Mouse (Mus musculus) layer of hippocampus, adult 11-12 months (tissue): ENCODE data around the gene Prdx5.
"Not testable (repeated sequence)": the region's sequence is repeated elsewhere in the genome, so short reads cannot be mapped to it uniquely, and the experiment has no call there.

Experiments
- DNase-seq: peaks from one replicate; pipeline ENCODE4 v3.0.0; 2022; ENCODE audit warnings: low spot score

The Prdx5 gene

GRCm38 (mm10) chr19:6919431-6919830 lies 9.5 kb upstream of the Prdx5 start:
- no peak for DNase-seq

DNA sequence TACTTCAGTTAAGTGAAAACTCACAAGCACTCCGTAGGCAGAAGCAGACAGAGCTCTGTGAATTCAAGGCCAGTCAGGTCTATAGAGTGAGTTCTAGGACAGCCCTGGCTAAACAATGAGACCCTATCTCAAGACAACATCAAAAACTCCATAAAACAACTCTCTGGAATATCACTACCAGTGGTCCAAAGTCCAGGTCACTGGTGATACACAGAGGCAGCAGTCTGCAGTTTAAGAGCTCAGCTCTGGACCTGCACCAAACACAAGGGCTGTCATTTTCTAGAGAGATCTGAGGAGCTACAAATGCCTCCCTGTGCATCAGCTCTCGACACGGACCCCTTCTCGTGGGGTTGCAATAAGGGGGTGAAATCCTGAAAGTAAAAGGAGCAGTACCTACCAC lies 8.4 kb upstream of the Prdx5 start:
- DNase-seq: no peak

DNA sequence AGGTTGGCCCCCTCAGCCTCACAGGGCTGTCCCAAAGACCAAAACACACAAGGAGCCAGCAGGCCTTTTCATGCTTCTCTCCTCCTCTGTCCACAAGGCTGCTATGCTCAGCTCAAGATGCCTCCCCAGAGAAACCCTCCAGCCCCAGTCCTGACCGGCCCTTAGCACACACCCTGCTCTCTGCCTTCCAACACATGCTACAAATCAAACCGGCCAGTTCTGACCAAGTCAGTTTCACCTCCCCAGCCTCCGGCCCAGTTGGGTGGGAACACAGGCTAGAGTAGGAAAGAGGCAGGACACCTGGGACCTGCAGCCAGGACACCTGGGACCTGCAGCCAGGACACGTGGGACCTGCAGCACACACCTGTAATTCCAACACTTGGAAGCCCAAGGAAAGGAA lies 6.6 kb upstream of the Prdx5 start:
- DNase-seq: no peak

DNA sequence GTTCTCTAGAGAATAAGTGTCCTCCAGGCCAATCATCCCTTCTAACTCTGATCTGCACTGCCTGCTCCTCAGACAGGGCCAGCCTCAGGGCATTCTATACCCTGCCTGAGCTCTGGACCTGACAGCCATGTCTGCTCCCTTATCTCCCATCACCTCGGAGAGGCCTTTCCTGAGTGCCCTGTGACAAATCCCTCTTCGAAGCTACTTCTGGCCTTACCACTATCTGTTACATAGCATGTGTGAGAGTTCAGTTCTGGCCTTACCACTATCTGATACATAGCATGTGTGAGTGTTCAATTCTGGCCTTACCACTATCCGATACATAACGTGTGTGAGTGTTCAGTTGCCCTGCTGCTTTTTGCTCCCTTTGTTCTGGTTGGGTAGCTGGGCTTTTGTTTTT lies 5.4 kb upstream of the Prdx5 start:
- no peak for DNase-seq

DNA sequence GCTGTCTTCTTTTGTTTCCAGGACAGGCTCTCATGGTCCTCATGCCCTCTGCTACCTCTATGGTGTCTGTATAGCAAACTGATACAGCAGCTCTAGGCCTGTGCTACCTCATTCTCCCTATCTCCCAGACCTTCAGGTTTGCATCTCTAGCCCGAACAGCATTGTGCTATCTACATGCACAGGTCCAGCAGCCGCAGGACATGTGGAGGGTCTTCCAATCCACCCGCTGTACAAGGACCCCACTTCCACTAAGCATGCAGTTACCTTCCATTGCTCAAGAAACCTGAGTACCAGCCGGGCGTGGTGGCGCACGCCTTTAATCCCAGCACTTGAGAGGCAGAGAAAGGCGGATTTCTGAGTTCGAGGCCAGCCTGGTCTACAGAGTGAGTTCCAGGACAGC lies 4.6 kb upstream of the Prdx5 start:
- DNase-seq: no peak

DNA sequence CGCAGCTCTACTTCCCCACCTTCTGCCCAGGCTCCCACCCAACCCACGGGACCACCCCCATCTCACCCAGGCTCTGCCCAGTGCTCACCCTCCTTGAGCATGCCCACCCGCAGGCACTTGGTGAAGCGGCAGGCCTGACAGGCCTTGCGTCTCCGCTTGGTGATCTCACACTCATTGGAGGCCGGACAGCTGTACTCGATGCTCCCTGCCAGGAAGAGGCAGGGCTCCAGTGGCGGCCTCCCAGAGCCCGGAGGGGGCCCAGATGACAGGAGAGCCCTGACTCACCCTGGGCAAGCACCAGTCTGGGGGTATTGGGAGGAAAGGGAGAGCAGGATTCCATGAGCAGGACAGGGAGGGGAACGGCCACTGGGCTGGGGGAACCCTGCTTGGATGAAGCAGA lies 4.1 kb upstream of the Prdx5 start:
- no peak for DNase-seq

GRCm38 (mm10) chr19:6913036-6913435 lies 3.1 kb upstream of the Prdx5 start:
- no peak for DNase-seq

DNA sequence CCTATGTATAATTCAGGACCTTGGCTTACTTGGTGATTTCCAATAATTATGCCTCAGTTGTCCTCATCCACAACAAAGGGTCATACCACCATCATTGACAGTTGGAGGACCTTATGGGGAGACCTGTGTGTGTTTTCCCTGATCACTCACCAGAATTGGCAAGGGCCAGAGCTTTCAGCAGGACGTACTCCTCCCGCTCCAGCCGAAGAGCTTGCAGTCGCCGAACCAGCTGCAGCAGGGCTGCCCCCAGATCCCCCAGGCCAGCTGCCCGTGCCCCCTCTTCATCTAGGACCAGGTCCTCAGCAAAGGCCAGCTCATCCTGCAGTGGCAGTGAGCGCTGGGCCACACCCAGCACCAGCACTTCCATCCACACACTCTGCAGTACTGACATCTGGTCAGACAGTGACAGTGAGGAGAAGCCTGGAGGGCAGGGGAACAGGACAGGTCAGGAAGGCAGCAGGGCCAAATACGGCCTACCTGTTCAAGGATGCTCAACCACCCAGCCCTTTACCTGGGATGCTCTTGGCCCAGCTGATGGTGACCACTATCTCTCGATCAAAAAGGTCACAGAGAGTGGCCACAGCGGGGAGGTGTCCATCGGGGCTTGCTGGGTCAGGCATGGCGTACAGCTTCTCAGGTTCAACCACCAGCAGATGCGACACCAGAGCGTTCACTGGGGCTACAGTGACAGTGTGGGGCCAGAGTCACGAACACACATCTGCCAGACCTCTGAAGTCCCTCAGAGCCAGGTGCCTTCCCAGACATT lies 2.5 kb upstream of the Prdx5 start:
- DNase-seq: no peak

DNA sequence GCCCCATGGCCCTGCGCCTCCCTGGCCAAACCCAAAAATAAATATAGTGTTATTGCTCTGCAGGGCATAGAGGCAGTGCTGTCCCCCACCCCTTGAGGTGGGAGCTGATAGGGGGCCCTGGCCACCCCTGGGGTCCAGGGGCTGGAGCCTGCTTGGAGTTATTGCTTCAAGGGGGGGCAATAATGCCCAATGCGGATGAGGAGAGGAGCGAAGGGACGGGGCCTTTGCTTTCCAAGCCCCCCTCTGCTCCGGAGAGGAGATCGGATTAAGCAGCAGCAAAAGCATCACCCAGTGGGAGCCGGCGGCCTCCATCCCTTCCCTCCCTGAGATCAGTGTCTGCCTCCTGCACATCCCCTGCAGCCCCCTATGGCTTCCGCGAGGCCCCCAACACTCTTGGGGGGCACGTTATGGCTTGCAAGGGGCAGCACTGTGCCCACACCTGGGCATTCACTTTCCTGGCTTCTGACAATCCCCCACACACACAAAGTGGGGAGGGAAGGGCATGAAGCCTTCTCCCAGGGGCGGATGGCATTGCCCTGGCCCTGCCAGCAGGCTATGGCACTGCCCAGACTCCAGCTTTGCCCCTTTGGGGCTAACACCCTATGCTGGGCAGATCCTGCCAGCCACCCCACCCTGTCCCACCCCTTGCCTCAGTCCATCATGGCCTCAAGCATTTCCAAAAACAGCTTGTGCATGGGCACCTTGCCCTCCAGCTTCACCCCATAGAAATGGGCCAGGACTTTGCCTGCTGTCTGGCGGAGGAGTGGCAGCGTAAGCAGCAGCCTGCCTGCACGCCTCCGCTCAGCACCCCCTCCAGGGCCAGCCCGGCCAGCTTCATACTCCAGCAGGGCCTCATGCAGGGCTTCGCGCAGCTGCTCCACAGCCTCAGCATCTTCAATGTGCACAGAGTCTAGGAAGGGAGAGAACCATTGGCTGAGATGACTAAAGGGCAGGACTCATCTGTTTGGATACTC lies 1.5 kb upstream of the Prdx5 start:
- DNase-seq: no peak

DNA sequence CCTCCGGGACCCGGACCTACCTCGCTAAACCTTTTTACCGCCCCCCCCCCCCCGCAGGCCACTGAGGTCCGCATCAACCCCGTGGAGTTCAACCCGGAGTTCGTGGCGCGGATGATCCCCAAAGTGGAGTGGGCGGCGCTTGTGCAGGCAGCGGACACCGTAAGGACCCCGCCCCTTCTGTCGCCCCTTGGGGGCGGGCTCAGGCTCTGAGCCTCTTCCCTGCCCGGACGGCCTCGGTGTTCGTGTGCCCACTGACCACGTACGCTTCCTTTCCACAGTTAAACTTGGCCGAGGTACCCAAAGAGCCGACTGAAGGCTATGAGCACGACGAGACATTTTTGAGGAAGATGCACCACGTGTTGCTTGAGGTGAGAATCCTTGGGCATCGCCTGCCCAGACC lies 400 bp upstream of the Prdx5 start:
- peak; percentile 67 for DNase-seq

DNA sequence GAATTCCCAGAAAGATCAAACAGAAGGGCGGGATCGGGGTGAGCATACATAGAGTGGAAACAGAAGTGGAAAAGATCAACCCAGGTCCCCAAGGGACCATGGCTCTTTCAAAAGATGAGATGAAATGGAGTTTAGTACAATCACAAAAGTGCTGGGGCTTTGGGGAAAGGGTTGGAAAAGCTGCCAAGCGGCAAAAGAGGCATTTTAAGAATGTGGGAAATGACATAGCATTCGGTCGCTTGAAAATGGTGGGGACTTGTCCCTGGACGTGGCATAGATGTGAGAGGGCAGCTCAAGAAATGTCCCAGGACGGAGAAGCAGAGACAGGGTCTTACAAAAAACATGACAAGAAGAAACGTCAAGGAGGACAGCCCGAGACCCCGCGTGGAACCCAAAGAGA lies 885 bp downstream of the Prdx5 start:
- DNase-seq: no peak

- no peak for DNase-seq
Measured at GRCm38 (mm10) chr19:6907811-6908540, 1.9 kb downstream of the Prdx5 start.

GRCm38 (mm10) chr19:6907094-6907493 lies 2.8 kb downstream of the Prdx5 start:
- DNase-seq: no peak

DNA sequence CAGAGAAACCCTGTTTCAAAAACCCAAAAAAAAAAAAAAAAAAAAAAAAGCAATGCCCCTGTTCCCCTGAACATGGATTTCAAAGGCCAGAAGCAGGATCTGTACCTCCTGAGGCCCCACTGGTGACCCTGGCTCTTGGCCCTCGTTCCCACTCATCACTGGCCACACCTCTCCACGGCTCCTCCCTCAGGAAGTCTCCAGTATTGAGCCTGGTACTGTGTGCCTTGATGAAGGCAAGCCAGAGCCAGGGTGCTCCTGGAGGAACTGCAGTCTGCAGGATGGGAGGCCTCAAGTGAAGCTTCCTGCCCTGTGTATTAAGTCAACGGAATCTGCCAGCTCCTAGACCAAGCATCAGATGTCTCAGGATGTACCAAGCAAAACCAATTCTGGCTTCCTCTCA lies 3.7 kb downstream of the Prdx5 start:
- no peak for DNase-seq

- DNase-seq: no peak
Measured at GRCm38 (mm10) chr19:6905498-6906159, 4.3 kb downstream of the Prdx5 start.

DNA sequence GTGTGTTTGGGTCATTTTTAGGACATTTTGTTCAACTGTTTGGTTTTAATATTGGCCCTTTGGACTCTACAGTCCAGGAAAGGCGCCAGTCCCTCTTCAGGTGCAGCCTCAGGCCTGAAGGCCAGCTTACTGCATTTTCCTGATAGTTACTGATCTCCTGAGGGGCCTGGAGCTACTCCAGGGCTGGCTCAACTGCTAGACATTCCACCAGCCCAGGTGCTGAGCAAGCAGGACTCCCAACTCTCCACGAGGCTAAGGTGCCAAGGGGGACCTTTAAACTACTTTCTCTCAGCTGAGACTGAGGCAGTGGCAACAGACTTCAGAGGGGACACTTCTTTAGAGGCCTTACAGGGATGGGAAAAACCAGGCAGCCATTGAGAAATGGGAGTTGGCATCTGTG lies 5.1 kb downstream of the Prdx5 start:
- DNase-seq: no peak

DNA sequence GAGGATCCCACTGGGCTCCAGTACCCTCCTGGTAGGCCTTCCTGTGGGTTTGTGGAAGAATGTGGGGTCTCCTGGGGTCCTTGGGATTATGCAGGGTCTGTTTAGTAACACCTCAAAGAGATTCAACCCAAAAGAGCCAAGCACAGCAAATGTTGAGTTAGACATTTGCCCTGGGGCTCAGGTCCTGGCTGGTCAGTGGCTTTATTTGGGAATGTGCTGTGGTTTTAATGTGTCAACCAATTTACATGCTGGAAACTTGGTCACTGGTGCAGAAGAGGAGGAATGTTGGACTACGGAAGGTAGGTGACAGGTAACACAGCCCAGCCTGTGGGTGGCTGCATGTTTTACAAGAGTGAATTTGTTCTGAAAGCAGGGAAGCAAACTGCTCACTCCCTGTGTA lies 6.9 kb downstream of the Prdx5 start:
- DNase-seq: no peak

DNA sequence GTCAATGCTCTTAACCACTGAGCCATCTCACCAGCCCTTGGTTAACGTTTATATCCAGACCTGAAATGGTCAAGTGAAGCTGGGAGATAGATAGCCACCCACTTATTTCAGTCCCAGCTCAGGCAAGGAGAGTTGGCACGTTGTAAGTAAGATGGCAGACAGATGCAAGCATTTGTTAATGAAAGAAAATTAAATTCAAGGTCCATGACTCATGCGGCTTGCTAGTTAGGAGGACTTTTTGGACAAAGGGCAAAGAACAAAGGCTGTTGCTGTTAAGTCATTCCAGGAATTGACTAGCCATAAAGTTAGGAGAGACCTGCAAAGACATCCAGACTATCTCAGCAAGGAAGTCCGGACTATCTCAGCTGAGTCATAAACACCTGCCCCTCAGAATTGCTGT lies 10.3 kb downstream of the Prdx5 start:
- DNase-seq: no peak

DNA sequence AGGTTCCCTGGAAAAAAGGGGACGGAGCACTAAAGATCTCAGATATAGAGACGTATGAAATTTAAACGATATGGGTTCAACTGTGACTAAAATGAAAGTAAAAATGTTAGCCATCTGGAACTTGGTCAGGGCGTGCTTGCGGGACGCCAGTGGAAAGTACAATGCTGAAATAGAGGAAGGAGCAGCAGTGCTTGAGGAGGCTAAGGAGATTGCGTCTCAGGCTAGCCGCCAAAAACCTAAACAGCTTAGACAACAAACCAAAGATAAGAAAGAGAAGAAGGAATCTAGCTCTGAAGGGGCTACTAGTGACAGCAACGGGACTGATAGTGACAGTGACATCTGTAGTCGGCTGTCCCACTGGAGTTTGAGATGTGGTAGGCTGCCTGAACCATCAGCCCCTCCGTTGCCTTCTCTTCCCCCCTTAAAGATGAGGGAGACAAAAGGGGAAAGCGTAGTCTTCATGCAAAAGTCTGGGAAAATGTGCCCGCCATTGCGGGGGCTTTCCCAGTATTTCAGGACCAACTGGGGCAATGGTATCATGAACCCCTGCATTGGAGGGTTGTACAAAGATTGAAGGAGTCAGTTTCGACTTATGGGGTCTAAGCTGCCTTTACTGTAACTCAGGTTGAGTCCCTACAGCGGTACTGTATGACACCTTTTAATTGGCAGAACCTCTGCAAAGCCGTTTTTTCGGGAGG lies 14.1 kb downstream of the Prdx5 start:
- DNase-seq: not testable (repeated sequence)

DNA sequence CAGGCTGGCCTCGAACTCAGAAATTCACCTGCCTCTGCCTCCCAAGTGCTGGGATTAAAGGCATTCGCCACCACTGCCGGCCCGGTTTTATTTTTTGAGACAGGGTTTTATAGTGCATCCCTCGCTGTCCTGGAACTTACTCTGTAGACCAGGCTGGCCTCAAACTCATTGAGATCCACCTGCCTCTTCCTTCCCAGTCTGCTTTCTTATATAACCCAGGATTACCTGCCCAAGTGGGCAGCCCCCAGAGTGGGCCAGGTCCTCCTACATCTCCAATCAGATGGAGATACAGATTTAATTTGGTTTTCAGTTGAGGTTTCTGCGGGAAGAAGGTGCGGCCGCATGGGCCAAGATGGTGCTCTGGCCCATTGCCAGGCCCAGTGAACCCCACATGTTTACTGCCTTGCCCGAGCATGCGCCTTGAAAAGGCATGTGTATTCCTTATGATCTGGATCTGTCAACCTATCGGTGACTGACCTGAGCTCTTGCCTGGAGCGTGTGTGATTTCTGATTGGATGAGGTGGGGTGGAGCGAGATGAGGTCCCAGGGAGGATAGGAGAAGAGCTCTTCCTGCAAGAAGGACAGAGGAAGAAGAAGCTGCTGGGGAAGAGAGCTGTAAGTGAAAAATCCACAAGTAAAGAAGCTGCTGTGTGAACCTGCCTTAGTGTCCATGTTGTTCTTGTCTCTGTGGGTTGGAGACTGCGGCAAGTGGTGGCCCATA lies 16.0 kb downstream of the Prdx5 start:
- no peak for DNase-seq

- DNase-seq: no peak
Measured at GRCm38 (mm10) chr19:6892512-6892911, 17.4 kb downstream of the Prdx5 start.
